Mouse (Mus musculus) lung, postnatal 10 days (tissue): ENCODE measurements around the gene Pik3c2g.
"Not testable (repeated sequence)": the region's sequence is repeated elsewhere in the genome, so short reads cannot be mapped to it uniquely, and the experiment has no call there.

Experiments
- DNase-seq: peaks from one replicate; pipeline ENCODE4 v3.0.0; 2021

Pik3c2g gene

GRCm38 (mm10) chr6:139928766-139929165 is 341.7 kb downstream of the Pik3c2g start:
- no peak for DNase-seq

GRCm38 (mm10) chr6:139934861-139935260 is 347.8 kb downstream of the Pik3c2g start:
- no peak for DNase-seq

- DNase-seq, result not testable (repeated sequence)
Observed at GRCm38 (mm10) chr6:139937581-139937980, 350.6 kb downstream of the Pik3c2g start.

GRCm38 (mm10) chr6:139947106-139947879 is 360.3 kb downstream of the Pik3c2g start:
- DNase-seq, result no peak

GRCm38 (mm10) chr6:139953596-139953995 is 366.6 kb downstream of the Pik3c2g start:
- DNase-seq, result peak; percentile 12

- DNase-seq, result no peak
Observed at GRCm38 (mm10) chr6:139957531-139958241, 370.7 kb downstream of the Pik3c2g start.

- peak; percentile 25 for DNase-seq
Observed at GRCm38 (mm10) chr6:139963775-139964174, 376.8 kb downstream of the Pik3c2g start.

- no peak for DNase-seq
Observed at GRCm38 (mm10) chr6:139964895-139965294, 377.9 kb downstream of the Pik3c2g start.

- DNase-seq, result peak; percentile 24
Observed at GRCm38 (mm10) chr6:139966684-139967083, 379.7 kb downstream of the Pik3c2g start.

- no peak for DNase-seq
Observed at GRCm38 (mm10) chr6:139971608-139972298, 384.7 kb downstream of the Pik3c2g start.

GRCm38 (mm10) chr6:139974668-139975067 is 387.6 kb downstream of the Pik3c2g start:
- DNase-seq, result no peak

GRCm38 (mm10) chr6:139978114-139978513 is 391.1 kb downstream of the Pik3c2g start:
- DNase-seq, result peak; percentile 5

- no peak for DNase-seq
Observed at GRCm38 (mm10) chr6:139981061-139981460, 394.0 kb downstream of the Pik3c2g start.

- no peak for DNase-seq
Observed at GRCm38 (mm10) chr6:139984069-139984468, 397.0 kb downstream of the Pik3c2g start.

- DNase-seq, result no peak
Observed at GRCm38 (mm10) chr6:139986564-139986963, 399.5 kb downstream of the Pik3c2g start.

GRCm38 (mm10) chr6:139989075-139989474 is 402.1 kb downstream of the Pik3c2g start:
- no peak for DNase-seq

- no peak for DNase-seq
Observed at GRCm38 (mm10) chr6:139989597-139989996, 402.6 kb downstream of the Pik3c2g start.

GRCm38 (mm10) chr6:140005181-140005580 is 418.2 kb downstream of the Pik3c2g start:
- no peak for DNase-seq
